Comparison of ENCODE assay signal across 8 mouse cellular contexts in genomic region chr13:59556670-59557069, GRCm38 (mm10). TPM values are rescaled to one million over a fixed set of nuclear protein-coding genes. Genes with fewer than 3 reads are reported as not detected.
DNase-seq lines count a peak whose midpoint lies in the region; ATAC-seq and TF ChIP-seq lines count a peak whose summit lies in the region.

No protein-coding gene starts in this region.

- peak; percentile 52 for ATAC-seq in CD4-positive, CD25-positive, alpha-beta regulatory T cell, adult 4 months
- ATAC-seq in heart, embryonic 11.5 days (replicated peaks; ENCODE audit: insufficient number of reproducible peaks, low FRiP score, low TSS enrichment), result peak; percentile 87
- peak; percentile 87 for ATAC-seq in kidney, embryonic 14.5 days (ENCODE audit: low FRiP score, low TSS enrichment)
- ATAC-seq in neural tube, embryonic 14.5 days (ENCODE audit: low read depth), result peak; percentile 83

- H3K27me3 ChIP-seq in heart, embryonic 11.5 days (ENCODE audit: control insufficient read depth, insufficient read depth, low read length), result peaks cover 3% of the 10 kb centered on the region; the same call in 1 of the 2 replicates
- no peaks in the 10 kb centered on the region for H3K27me3 ChIP-seq in kidney, embryonic 14.5 days (ENCODE audit: control insufficient read depth, insufficient read depth, low read length)
- no peaks in the 10 kb centered on the region for H3K27me3 ChIP-seq in neural tube, embryonic 14.5 days (ENCODE audit: control insufficient read depth, insufficient read depth, low read length)

- peak; percentile 52 for DNase-seq in lung, adult 2 months
- DNase-seq in testis, postnatal 14 days (ENCODE audit: low spot score), result peak; percentile 74

- H3K4me1 ChIP-seq in bone marrow, adult 2 months (ENCODE audit: control insufficient read depth, insufficient read depth, low read length), result peaks cover 3% of the 10 kb centered on the region
- H3K4me1 ChIP-seq in embryonic fibroblast, embryonic 13.5 days (ENCODE audit: control insufficient read depth, insufficient read depth, low read length), result no peaks in the 10 kb centered on the region
- H3K4me1 ChIP-seq in heart, embryonic 11.5 days (ENCODE audit: control insufficient read depth, insufficient read depth, low read length), result no peaks in the 10 kb centered on the region
- peaks cover 14% of the 10 kb centered on the region for H3K4me1 ChIP-seq in kidney, embryonic 14.5 days (ENCODE audit: control insufficient read depth, insufficient read depth, low read length)
- peaks cover 5% of the 10 kb centered on the region for H3K4me1 ChIP-seq in lung, adult 2 months (ENCODE audit: control insufficient read depth, insufficient read depth, low read length)
- H3K4me1 ChIP-seq in neural tube, embryonic 14.5 days (ENCODE audit: control insufficient read depth, insufficient read depth, low read length), result peaks cover 5% of the 10 kb centered on the region; the same call in 1 of the 2 replicates

- TF ChIP-seq CTCF in bone marrow, adult 2 months (IDR thresholded peaks at IDR 0.05; ENCODE audit: control insufficient read depth, insufficient read depth, low read length), result no peak
- no peak for TF ChIP-seq CTCF in embryonic fibroblast, embryonic 13.5 days (IDR thresholded peaks at IDR 0.05; ENCODE audit: borderline replicate concordance, insufficient read depth, low read length)
- TF ChIP-seq CTCF in lung, adult 2 months (IDR thresholded peaks at IDR 0.05; ENCODE audit: insufficient read depth, low read length), result no peak

- H3K9ac ChIP-seq in heart, embryonic 11.5 days (ENCODE audit: low read depth, low read length), result peak overlapping the region; percentile 84
- peak overlapping the region; percentile 81 for H3K9ac ChIP-seq in kidney, embryonic 14.5 days (ENCODE audit: low read depth, low read length)
- H3K9ac ChIP-seq in neural tube, embryonic 14.5 days (replicated peaks; ENCODE audit: low read depth, low read length), result peak overlapping the region; percentile 84

- WGBS in bone marrow, adult 2 months, result under 1% methylated on average over 44 of the region's 45 CpGs
- WGBS in heart, embryonic 11.5 days (ENCODE audit: insufficient replicate concordance), result under 1% methylated on average over 41 of the region's 45 CpGs
- WGBS in kidney, embryonic 14.5 days, result 1% methylated on average over 40 of the region's 45 CpGs
- WGBS in lung, adult 2 months, result under 1% methylated on average over 32 of the region's 45 CpGs
- 0% methylated on average over 40 of the region's 45 CpGs for WGBS in neural tube, embryonic 14.5 days

- peak overlapping the region; percentile 95 for H3K27ac ChIP-seq in bone marrow, adult 2 months (ENCODE audit: control insufficient read depth, insufficient read depth, low read depth, low read length, poor library complexity)
- H3K27ac ChIP-seq in embryonic fibroblast, embryonic 13.5 days (ENCODE audit: insufficient read depth, low read length), result no peak overlapping the region
- H3K27ac ChIP-seq in heart, embryonic 11.5 days (ENCODE audit: low read depth, low read length), result peak overlapping the region; percentile 73
- H3K27ac ChIP-seq in kidney, embryonic 14.5 days (ENCODE audit: low read depth, low read length), result peak overlapping the region; percentile 67
- H3K27ac ChIP-seq in neural tube, embryonic 14.5 days (ENCODE audit: low read depth, low read length), result peak overlapping the region; percentile 83

- no peaks in the 10 kb centered on the region for H3K36me3 ChIP-seq in heart, embryonic 11.5 days (ENCODE audit: control insufficient read depth, insufficient read depth, low read length)
- H3K36me3 ChIP-seq in kidney, embryonic 14.5 days (ENCODE audit: control insufficient read depth, insufficient read depth, low read length), result no peaks in the 10 kb centered on the region
- no peaks in the 10 kb centered on the region for H3K36me3 ChIP-seq in neural tube, embryonic 14.5 days (ENCODE audit: control insufficient read depth, insufficient read depth, low read length)

- peak overlapping the region; percentile 90 for H3K4me2 ChIP-seq in heart, embryonic 11.5 days
- H3K4me2 ChIP-seq in kidney, embryonic 14.5 days (replicated peaks; ENCODE audit: low read depth, low read length), result peak overlapping the region; percentile 91
- H3K4me2 ChIP-seq in neural tube, embryonic 14.5 days (ENCODE audit: low read depth, low read length), result peak overlapping the region; percentile 66

- TF ChIP-seq POLR2A in bone marrow, adult 2 months (IDR thresholded peaks at IDR 0.05; ENCODE audit: borderline replicate concordance, control insufficient read depth, low read depth, low read length), result peak; percentile 24; the same call in 1 of the 2 replicates
- peak; percentile 46; the same call in 1 of the 2 replicates for TF ChIP-seq POLR2A in embryonic fibroblast, embryonic 13.5 days (IDR thresholded peaks at IDR 0.05; ENCODE audit: low read depth, low read length)
- TF ChIP-seq POLR2A in lung, adult 2 months (IDR thresholded peaks at IDR 0.05; ENCODE audit: borderline replicate concordance, extremely low read depth, low read depth, low read length), result no peak

- H3K4me3 ChIP-seq in bone marrow, adult 2 months (replicated peaks; ENCODE audit: control insufficient read depth, low read depth, low read length), result peak overlapping the region; percentile 79
- H3K4me3 ChIP-seq in embryonic fibroblast, embryonic 13.5 days (ENCODE audit: insufficient read depth, low read length), result peak overlapping the region; percentile 72
- peak overlapping the region; percentile 87 for H3K4me3 ChIP-seq in heart, embryonic 11.5 days (ENCODE audit: low read depth, low read length)
- peak overlapping the region; percentile 72 for H3K4me3 ChIP-seq in kidney, embryonic 14.5 days (ENCODE audit: low read length)
- peak overlapping the region; percentile 85 for H3K4me3 ChIP-seq in lung, adult 2 months (replicated peaks; ENCODE audit: extremely low read depth, low read depth, low read length)
- peak overlapping the region; percentile 78 for H3K4me3 ChIP-seq in neural tube, embryonic 14.5 days (ENCODE audit: low read depth, low read length)

- H3K9me3 ChIP-seq in heart, embryonic 11.5 days (replicated peaks; ENCODE audit: control insufficient read depth, low read length), result no peaks in the 10 kb centered on the region
- H3K9me3 ChIP-seq in kidney, embryonic 14.5 days (ENCODE audit: control insufficient read depth, low read length), result no peaks in the 10 kb centered on the region
- no peaks in the 10 kb centered on the region for H3K9me3 ChIP-seq in neural tube, embryonic 14.5 days (ENCODE audit: control insufficient read depth, low read length)

RNA-seq across cellular contexts. Expression of gene Agtpbp1, which starts 28.4 kb away (rescaled TPM):
- 10 to 100 TPM; 18.8 to 22.3 TPM for polyA plus RNA-seq in CD4-positive, CD25-positive, alpha-beta regulatory T cell, adult 4 months (2017; shearing (Covaris generic))
- 18.0 and 56.6 TPM in 2 replicates for polyA plus RNA-seq in bone marrow, adult 2 months (2011; ENCODE audit: insufficient read depth, insufficient read length, low replicate concordance, missing spikeins)
- 62.4 and 62.8 TPM in 2 replicates for polyA plus RNA-seq in embryonic fibroblast, embryonic 13.5 days (2011; ENCODE audit: insufficient read length, low read depth, missing spikeins)
- 13.7 and 14.7 TPM in 2 replicates for polyA plus RNA-seq in heart, embryonic 11.5 days (2014; fragmentation: Nextera tagmentation; extraction: Ambion mirVana)
- 17.9 and 18.6 TPM in 2 replicates for polyA plus RNA-seq in kidney, embryonic 14.5 days (2014; fragmentation: Nextera tagmentation; extraction: Ambion mirVana)
- polyA plus RNA-seq in lung, adult 2 months (2012; rRNA removed), result 5.6 and 9.9 TPM in 2 replicates
- polyA plus RNA-seq in neural tube, embryonic 14.5 days (2014; fragmentation: Nextera tagmentation; extraction: Ambion mirVana), result 97.3 and 112 TPM in 2 replicates

RNA-seq across cellular contexts. Expression of gene Naa35, which starts 28.4 kb away (rescaled TPM):
- 10 to 100 TPM; 85.9 to 96.8 TPM for polyA plus RNA-seq in CD4-positive, CD25-positive, alpha-beta regulatory T cell, adult 4 months (2017; shearing (Covaris generic))
- 33.4 and 94.8 TPM in 2 replicates for polyA plus RNA-seq in bone marrow, adult 2 months (2011; ENCODE audit: insufficient read depth, insufficient read length, low replicate concordance, missing spikeins)
- polyA plus RNA-seq in embryonic fibroblast, embryonic 13.5 days (2011; ENCODE audit: insufficient read length, low read depth, missing spikeins), result 106 and 121 TPM in 2 replicates
- 67.0 and 68.4 TPM in 2 replicates for polyA plus RNA-seq in heart, embryonic 11.5 days (2014; fragmentation: Nextera tagmentation; extraction: Ambion mirVana)
- polyA plus RNA-seq in kidney, embryonic 14.5 days (2014; fragmentation: Nextera tagmentation; extraction: Ambion mirVana), result 93.0 and 101 TPM in 2 replicates
- polyA plus RNA-seq in lung, adult 2 months (2012; rRNA removed), result 19.8 and 32.7 TPM in 2 replicates
- 120 and 131 TPM in 2 replicates for polyA plus RNA-seq in neural tube, embryonic 14.5 days (2014; fragmentation: Nextera tagmentation; extraction: Ambion mirVana)
